8 mouse cellular contexts compared by ENCODE assay signal in genomic region chrX:153695782-153696395, GRCm38 (mm10). TPM values are rescaled to one million over a fixed set of nuclear protein-coding genes. Genes with fewer than 3 reads are reported as not detected.
A peak's percentile ranks its signal among the peaks of the same experiment; 100 is the strongest.
DNase-seq lines count a peak whose midpoint lies in the region; ATAC-seq lines count a peak whose summit lies in the region.

Kctd12b (minus strand) TSS chrX:153696391.

- H3K4me2 ChIP-seq in forebrain, embryonic 13.5 days: peak within 1 kb of the TSS; percentile 43
- H3K4me2 ChIP-seq in limb, embryonic 12.5 days: peak within 1 kb of the TSS; percentile 42
- peak within 1 kb of the TSS; percentile 41 for H3K4me2 ChIP-seq in midbrain, embryonic 13.5 days (replicated peaks)

- no peaks in the 10 kb centered on the region for H3K36me3 ChIP-seq in forebrain, embryonic 13.5 days (ENCODE audit: poor library complexity, severe bottlenecking)
- no peaks in the 10 kb centered on the region for H3K36me3 ChIP-seq in limb, embryonic 12.5 days
- no peaks in the 10 kb centered on the region for H3K36me3 ChIP-seq in midbrain, embryonic 13.5 days

- H3K4me3 ChIP-seq in forebrain, embryonic 13.5 days: peak within 1 kb of the TSS; percentile 21
- peak within 1 kb of the TSS; percentile 30 for H3K4me3 ChIP-seq in limb, embryonic 12.5 days (replicated peaks)
- peak within 1 kb of the TSS; percentile 27 for H3K4me3 ChIP-seq in midbrain, embryonic 13.5 days (replicated peaks)

- DNase-seq in urinary bladder, adult 2 months (ENCODE audit: low spot score): no peak
- DNase-seq in urinary bladder, adult 18-20 months (ENCODE audit: low spot score in 2 of 2): no peak
- peak; percentile 13 for DNase-seq in thymus, postnatal 4 days

- H3K4me1 ChIP-seq in forebrain, embryonic 13.5 days: no peaks in the 10 kb centered on the region
- H3K4me1 ChIP-seq in limb, embryonic 12.5 days (replicated peaks): no peaks in the 10 kb centered on the region
- H3K4me1 ChIP-seq in midbrain, embryonic 13.5 days (replicated peaks): no peaks in the 10 kb centered on the region

- ATAC-seq in forebrain, embryonic 13.5 days: no peak
- peak; percentile 84 to 90 for ATAC-seq in hematopoietic stem cell, adult 5-6 weeks (replicated peaks in 1 of 2; ENCODE audit: insufficient read depth in 1 of 2, low FRiP score in 2 of 2, low TSS enrichment in 1 of 2, low read depth in 1 of 2, poor library complexity in 2 of 2, severe bottlenecking in 2 of 2)
- no peak; the same call in 1 of the 2 replicates for ATAC-seq in limb, embryonic 12.5 days (ENCODE audit: insufficient number of reproducible peaks, insufficient read depth, low FRiP score, low TSS enrichment, low read depth)
- no peak for ATAC-seq in midbrain, embryonic 13.5 days
- ATAC-seq in frontal cortex, adult (ENCODE audit: low TSS enrichment): no peak

- no peaks in the 10 kb centered on the region for H3K9me3 ChIP-seq in forebrain, embryonic 13.5 days (replicated peaks)
- no peaks in the 10 kb centered on the region for H3K9me3 ChIP-seq in limb, embryonic 12.5 days
- no peaks in the 10 kb centered on the region for H3K9me3 ChIP-seq in midbrain, embryonic 13.5 days

- H3K27me3 ChIP-seq in forebrain, embryonic 13.5 days: no peaks in the 10 kb centered on the region
- 0 out of 2 replicates have a peak, but pooled peaks cover 5% of the 10 kb centered on the region for H3K27me3 ChIP-seq in limb, embryonic 12.5 days
- no peaks in the 10 kb centered on the region for H3K27me3 ChIP-seq in midbrain, embryonic 13.5 days

- 29% methylated on average over 11 of the region's 11 CpGs for WGBS in forebrain, embryonic 13.5 days
- WGBS in limb, embryonic 12.5 days: 30% methylated on average over 11 of the region's 11 CpGs
- WGBS in midbrain, embryonic 13.5 days: 24% methylated on average over 11 of the region's 11 CpGs

- H3K27ac ChIP-seq in forebrain, embryonic 13.5 days: no peak within 1 kb of the TSS
- peak within 1 kb of the TSS; percentile 50; the same call in 1 of the 2 replicates for H3K27ac ChIP-seq in limb, embryonic 12.5 days
- H3K27ac ChIP-seq in midbrain, embryonic 13.5 days: no peak within 1 kb of the TSS

- no peak within 1 kb of the TSS for H3K9ac ChIP-seq in forebrain, embryonic 13.5 days
- 0 out of 2 replicates have a peak within 1 kb of the TSS, but pooled peaks have one; percentile 19 for H3K9ac ChIP-seq in limb, embryonic 12.5 days (replicated peaks)
- H3K9ac ChIP-seq in midbrain, embryonic 13.5 days (replicated peaks): 0 out of 2 replicates have a peak within 1 kb of the TSS, but pooled peaks have one; percentile 28

RNA-seq across cellular contexts. Expression of gene Kctd12b, which starts in this region (rescaled TPM):
- 9.7 and 11.4 TPM in 2 replicates for polyA plus RNA-seq in urinary bladder, adult 2 months (2012; rRNA removed)
- polyA plus RNA-seq in forebrain, embryonic 13.5 days (2015; fragmentation: Nextera tagmentation; extraction: Ambion mirVana): 2.1 and 2.7 TPM in 2 replicates
- total RNA-seq in hematopoietic stem cell, adult 5-6 weeks (2017): 4.7 and 6.2 TPM in 2 replicates
- polyA plus RNA-seq in limb, embryonic 12.5 days (2016; fragmentation: Nextera tagmentation; extraction: Ambion mirVana): 5.3 and 6.5 TPM in 2 replicates
- 4.2 and 4.5 TPM in 2 replicates for polyA plus RNA-seq in midbrain, embryonic 13.5 days (2015; fragmentation: Nextera tagmentation; extraction: Ambion mirVana)

Comparison
In these comparisons a context has a peak if more than half of its experiments do, and no peak if none do; other contexts are left out.
1. ATAC-seq: peak in hematopoietic stem cell, adult 5-6 weeks (2 of 2); none in forebrain, embryonic 13.5 days (single experiment), limb, embryonic 12.5 days (single experiment), midbrain, embryonic 13.5 days (single experiment) and frontal cortex, adult (single experiment).
2. Peak in every context shown above with its lines, with median percentiles within 50 percentile points of each other: H3K4me2 ChIP-seq and H3K4me3 ChIP-seq.